Mouse (Mus musculus) thymus, postnatal 36 days (tissue): ENCODE results near the gene Akap8l.

Experiments used
- DNase-seq, 2 experiments: peaks; one replicate each; pipeline ENCODE4 v3.0.0; 2022; ENCODE audit warnings: mixed read lengths in 2 of 2

Gene Akap8l

DNA sequence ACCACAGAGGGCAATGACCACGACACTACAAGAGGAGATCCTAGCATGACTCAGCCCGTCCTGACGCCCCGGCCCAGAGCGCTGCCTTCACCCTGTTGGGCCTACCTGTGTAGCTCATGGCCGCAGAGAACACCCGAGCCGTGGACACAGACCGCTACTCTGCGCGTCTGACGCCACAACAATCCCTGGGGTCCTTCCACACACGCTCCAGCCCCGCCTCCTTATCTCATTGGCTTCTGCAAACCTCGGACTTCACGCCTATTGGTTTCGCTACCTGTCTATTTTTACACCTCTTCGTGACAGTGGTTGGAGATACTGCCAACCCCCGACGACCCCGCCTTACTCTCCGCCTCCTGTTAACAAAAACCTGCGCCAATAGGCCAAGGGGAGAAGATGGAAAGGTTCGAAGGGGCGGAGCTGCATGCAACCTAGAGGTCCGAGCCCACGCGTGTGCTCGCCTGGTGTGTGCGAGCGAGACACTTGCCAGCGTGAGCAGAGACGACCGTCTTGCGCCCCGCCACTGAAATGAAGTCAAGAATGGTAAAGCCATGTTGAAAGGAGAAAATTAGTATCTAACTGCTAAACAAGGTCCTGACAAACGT is at the start of gene Akap8l:
TSS of gene Akap8l (minus strand) at position 226 of the 602 bp plus-strand sequence.
- peak; percentile 91 to 95 for DNase-seq

DNA sequence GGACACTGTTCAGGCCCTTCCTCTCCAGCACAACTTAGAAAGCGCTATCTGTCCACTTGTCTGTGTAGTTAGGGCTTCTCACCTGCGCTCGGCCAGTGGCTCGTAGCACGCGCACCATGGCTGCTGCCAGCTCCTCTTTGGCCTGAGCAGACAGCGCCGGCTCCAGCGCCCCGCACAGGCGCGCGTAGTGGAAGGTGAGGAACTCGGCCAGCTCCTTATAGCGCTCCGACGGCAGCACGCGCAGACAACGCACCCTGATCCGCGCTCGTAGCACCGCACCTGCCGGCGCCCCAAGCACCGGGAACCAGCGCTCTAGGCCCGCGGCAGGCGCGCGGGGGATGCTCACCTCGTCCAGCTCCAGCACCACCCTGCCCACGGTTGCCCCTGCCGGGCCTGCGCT is 45.9 kb upstream of the Akap8l start:
- no peak for DNase-seq

DNA sequence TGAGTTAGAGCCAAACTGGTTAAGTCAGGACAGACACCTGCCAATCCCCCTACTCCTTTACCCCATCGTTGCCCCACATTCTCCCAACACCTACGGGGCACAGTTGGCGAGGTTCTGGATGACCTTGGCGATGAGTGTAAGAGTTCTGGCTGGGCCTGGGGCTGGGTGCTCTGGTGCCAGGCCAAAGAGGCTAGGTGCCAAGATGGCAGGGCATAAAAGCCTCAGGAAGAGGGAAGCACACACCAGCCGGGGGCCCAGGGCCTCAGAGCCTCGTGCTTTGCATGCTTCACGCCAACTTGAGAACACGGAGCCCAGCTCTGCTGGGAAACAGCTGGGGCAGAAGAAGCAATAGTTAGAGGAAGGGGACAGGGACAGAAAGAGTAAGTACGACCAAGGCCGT is 43.5 kb upstream of the Akap8l start:
- no peak for DNase-seq

DNA sequence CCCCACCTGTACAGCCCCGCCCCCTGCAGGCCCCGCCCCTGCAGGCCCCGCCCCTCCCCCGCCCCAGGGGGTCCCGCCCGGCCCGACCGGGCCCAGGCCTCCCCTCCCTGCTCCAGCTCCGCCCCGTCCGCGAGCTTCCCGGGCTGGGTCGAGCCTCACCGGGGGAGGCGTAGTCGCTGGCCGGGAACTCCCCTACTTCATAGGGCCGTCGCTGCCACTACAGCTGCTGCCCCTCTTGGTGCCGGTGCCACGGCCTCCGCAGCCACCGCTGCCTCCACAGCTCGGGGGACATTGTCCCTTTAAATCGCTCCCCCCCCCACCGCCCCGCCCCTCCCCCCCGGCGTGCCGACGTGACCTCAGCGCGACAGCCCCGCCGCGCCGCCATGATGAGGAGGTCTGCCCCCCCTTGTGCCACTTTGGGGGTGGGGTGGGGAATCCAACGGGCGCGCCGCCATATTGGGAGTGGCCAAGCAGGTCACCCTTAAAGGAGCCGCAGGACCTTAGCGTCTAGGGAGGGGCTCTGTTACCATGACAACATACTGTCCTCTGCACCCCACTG is 38.8 kb upstream of the Akap8l start, which contains the start of gene Wiz:
TSS of gene Wiz (minus strand) at position 339 of the 559 bp plus-strand sequence.
- DNase-seq = peak; percentile 90 to 93

DNA sequence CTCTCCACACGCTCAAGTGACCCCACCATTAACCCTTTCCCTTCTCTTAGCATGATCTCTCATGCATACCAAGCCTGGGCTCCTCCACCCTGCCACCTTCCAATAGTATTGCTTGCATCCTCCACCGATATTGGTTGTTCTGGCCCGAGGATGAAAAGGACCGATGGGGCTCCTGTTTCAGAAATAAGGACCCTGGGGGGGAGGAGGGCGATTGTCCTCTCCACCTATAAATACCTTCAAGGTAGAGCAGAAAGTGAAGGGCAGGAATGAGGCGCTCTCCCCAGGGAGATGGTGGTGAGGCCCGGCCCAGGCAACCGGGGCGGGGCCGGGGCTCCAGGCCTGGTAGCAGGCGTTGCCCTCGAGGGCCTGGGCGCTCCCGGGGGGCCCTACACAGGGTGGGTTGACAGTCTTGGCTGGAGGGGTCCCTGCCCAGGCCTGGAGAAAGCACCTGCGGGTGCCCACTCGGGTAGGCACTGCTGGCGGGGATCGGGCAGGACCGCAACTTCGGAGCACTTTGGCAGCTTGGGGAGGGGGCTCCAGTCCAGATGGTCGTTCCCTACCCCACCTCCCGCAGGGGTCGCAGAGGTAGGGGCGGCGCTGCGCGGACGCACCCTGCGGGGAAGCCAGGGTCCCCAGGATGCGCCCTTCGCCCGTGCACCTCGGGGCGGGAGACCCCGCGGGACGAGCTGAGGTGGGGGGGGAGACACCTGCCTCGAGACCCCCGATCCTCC is 38.1 kb upstream of the Akap8l start:
- peak in 1 of 2 experiments; percentile 84 for DNase-seq

DNA sequence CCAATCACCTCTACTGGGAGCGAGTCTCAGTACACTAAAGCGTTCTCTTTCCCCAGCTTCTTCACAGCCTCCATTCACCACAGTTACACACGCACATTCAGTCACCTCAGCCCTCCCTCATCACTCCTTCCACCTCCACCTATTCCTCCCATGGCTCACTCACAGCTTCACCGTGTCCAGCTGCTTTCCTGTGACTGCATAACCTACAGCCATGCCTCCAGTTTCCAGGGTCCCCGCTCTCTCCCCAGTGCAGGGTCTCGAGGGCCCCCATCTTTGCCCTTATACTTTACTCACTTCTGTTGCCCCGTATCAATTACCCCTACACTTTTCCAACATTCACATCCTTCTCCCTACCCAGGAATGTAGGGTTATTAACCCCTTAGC is 37.6 kb upstream of the Akap8l start:
- peak in 1 of 2 experiments; percentile 34 for DNase-seq

DNA sequence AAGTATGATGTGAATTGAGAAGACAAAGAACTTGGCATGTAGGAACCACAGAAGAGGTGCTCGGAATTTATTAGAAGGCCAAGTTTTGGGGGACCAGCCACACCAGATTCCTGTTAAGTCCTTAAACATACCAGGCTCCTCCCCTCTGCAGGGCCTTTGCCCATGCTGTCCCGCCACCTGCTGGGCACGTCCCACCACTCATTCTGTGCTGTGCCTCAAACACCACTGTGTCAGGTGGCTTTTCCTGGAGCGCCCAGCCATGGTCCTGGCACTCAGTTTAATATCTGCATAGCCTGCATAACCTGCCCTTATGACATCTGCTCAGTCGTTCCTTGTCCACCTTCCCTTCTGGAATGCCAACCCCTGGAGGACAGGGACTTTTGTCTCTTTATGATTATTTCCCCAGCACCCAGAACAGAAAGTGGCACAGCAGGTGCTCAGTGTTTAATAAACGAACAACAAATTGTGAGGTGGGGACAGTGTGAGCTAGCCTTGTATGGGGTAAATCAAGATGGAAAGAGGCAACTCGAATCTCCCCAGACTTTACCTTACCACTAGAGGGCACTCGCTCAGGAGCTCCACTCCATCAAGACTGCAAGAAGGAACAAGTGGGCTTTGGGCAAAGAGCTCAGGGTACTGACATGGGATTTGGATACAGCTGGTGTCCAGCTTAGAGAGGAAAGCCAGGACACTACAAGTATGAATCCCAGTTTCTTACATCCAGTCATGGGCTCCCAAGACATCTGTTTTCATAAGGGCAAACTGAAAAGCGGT is 36.4 kb upstream of the Akap8l start:
- DNase-seq = peak; percentile 56 to 62

DNA sequence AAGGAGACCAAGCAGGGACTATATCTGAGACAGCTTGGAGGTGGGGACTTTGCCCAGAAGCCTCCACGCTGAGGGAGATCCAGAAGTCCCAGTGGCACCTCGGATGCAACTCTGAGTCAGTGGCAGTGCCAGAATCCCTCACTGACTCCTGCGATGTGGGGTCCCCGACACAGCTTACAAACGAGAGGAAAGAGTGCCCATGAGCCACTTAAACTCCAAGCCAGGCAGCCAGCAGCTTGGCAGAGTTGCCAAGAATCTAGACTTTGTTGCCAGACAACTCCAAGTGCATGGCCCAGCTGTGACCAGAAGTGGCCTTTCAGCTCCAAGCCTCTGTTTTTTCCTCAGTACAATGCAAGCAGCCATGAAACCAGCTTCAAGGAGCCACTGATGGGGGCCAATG is 33.3 kb upstream of the Akap8l start:
- no peak for DNase-seq

DNA sequence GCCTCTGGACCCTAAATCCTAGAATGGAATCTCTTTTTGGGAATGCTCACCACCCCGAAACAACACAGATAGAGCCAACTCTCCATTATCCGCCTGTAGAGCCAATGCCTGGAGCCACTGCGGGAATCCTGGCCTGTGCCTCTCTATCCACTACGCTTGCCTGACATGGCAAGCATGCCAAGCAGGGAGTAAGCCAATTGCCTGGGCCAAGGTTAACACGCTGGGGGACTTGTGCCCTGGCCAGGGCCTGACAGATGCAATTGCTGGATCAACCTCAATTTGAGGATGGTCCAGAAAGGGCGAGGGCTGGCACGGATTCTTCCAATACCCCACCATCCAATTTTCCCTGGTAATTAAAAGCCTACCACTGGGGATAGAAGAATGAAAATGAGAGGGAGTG is 32.2 kb upstream of the Akap8l start:
- no peak for DNase-seq

DNA sequence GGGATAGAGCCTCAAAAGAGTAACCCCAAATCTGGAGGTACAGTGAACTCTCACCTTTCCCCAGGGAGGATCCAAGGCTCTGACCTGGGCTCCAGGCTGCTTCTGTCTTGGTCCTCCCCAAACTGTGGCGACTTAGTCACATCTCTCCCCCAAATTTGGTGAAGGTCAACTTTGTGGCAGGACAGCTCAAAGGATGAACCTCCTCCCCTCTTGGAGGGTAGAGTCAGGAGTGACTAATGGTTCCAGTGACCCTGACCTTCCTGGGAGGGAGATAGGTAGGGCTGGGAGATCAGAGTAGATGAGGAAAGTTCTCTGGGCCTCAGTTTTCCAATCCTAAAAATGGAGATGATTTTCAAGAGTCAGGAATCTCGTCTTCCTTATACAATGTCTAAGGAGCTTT is 28.4 kb upstream of the Akap8l start:
- no peak for DNase-seq

DNA sequence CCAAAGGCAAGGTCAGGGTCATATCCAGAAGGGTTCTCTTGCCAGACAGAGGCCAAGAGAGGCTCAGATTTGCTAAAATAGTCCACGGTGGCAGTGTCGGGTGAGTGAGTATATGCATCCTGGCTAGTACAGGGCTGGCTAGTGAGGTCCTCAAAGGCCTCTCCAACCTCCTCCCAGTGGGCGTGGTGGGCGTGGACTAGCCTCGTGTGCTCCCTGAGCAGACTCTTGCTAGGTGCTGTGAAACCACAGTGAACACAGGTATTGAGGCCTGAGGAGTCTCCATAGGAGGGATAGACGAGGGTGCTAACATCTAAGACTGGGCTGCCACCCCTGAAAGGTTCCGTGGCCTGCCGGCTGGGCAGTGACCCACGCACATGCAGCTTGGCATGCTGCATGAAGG is 26.7 kb upstream of the Akap8l start:
- no peak for DNase-seq

DNA sequence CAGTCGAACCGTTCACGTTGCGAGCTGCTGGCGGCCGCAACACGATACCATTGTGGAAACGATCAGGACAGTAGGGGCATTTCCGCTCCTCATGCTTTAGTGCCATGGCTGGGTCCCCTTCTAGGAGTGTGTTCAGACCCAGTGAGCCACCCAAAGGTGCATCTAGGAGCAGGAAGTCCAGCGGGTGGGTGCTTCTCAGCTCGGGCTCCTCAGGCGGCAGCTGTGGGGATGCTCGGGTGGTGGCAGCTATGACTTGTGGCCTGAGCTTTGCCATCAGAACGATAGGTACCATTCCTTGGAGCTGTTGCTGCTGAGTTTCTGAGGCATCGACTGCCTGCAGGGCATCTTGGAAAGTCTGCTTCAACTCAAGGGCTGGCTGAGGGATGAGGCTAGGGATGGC is 26.1 kb upstream of the Akap8l start:
- DNase-seq = no peak

DNA sequence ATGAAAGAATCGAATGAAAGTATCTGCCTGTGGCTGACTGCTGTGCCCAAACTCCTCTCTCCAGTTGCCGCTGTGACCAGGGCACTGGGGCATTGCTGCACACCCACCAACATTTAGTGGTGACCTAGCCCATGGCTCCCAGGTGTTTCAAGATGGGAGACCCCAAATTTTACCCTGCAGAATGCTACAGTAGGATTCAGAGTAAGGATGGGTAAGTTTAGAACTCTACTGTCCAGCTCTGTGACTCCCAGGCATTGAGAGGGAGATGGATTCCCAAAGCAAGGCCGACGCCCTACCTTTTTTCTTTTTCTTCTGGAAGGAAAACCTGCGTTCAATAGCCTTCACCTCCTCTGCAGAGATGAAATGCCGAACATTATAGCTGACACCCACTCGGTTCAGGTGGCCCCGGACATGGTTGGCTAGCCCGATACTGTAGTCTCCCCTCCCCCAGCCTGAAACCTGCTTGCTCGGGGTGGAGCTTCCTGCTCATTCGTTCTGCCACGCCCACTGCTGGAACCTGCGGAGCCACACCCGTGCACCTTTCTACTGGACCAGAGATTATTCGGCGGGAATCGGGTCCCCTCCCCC is 18.7 kb upstream of the Akap8l start:
- no peak for DNase-seq

DNA sequence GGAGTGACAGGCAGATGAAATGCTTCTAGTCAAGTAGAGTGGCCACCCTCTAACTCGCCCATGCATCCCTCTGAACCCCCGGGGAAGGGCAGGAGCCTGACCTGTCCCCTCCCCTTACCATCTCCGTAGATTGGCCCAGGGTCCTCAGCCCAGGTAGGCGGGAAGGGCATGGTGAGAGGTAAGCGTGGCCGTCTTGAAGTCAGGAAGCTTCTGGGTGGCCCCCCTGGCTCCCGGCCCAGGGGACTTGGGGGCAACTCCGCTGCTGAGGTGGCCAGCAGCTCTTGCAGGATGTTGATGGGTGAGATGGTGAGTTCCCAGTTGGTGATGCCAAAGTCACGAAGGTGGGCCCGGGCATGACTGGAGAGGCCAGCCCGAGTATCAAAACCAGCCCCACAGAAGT is 17.3 kb upstream of the Akap8l start:
- DNase-seq = no peak

DNA sequence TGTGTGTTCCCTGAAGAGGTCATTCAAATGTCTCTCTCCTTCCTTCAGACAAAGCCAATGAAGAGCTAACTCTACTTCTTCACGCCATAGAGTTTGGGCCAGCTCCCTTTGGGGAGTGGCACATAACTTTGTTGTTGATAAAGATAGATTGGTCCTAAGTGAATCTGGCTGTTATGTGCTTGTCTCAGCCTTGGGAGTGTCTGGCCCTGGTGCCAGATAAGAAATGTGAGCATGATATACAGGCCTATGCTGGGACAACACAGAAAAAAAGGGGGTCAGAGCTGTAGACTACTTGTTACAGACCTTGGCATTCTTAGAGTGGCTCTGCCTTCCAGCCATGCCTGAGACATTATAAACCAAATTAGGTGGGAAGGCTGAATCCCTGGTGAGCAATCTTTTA is 14.9 kb upstream of the Akap8l start:
- DNase-seq = no peak

DNA sequence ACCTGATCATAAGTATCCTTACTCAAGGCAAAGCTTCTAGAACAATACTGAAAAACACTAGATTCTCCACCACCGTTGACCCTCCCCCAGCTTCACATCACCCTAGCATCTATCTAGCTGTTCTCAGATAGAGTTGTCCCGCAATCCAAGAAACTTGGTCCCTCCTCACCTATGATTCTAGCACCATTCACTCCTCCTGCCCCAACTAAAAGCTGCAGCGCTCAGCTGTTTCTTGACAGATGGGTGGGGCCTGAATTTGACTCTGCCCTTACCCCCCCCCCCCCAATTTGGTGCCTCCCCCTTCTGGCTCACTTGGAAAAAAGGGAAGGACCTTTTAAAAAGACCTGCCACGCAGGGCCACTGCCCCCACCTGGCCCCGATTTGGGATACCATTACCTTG is 14.4 kb upstream of the Akap8l start:
- DNase-seq = no peak

DNA sequence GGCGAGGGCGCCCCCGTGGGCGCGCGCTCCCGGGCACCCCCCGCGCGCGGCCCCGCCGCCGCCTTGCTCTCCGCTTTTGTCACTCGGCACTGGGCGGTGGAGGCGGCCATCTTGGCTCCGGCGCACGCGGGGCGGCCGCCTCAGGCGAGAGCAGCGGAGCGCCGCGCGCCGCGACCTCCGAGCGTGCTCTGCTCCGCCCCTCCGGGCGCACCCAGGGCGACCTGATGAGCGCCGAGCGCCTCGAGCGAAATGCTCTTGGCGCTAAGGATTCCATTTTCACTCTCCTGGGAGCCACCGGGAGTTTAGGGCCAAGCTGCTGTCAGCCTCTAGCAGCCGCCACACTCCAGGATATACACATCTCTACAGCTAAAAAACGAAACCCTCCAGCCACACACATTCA is 13.9 kb upstream of the Akap8l start:
- peak; percentile 78 to 85 for DNase-seq

DNA sequence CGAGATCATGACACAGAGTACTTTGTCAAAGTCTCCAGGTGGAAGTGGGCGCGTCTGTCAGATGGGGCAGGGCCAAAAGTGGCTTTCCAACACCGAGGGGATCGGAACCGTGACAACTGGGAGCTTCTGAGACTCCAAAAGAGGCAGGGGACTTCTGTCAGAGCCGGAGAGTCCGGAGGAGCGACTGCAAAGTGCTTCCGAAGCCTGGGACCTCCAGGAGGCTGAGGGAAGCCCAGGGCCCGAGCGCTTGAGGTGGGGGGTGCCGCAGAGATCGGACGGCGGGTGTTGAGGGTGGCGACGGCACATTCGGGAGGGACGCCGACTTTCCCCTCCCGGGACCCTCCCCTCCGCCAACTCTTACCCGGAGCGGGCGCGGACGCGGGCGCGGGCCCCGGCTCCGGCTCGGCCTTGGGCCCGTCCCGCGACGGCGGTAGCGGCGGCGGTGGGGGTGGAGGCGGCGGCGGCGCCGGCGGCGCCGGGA is 13.5 kb upstream of the Akap8l start:
- DNase-seq = peak in 1 of 2 experiments; percentile 16

DNA sequence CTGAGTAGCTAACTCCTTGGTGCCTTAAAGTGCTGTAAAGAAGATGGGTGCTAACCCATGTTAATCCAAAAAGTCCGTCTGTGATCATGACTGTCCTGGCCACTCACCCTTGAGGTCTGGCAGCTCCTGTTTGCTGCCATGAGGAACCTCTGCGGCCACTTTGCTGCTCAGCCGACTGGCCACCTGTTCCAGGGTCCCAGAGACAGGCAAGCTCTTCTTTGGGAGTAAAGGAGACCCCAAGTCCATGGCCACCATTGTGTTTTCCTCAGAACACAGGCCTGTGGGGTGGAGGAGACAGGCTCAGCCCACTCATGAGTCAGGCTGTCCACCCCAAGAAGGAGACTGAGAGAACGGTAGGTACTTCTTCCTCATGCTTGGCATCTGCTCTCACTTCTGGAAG is 12.3 kb upstream of the Akap8l start:
- DNase-seq = no peak

DNA sequence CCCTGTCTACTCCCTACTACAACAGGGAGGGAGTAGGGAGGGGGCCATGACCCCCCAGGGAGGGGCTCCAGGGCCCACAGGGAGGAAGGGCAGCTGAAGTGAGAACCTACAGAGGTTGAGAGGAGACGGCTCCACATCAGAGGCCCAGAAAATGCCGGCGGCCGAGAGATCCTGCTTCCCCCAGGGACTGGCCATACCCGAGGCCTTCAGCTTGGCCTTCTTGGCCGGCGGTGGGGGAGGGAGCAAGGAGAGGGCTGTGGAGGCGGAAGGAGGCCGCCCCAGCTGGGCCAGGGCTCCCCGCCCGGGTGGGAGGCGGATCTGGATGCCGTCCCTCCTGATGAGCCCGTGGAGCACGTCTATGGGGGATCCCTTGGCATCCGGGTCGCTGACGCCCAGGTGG is 9.5 kb upstream of the Akap8l start:
- DNase-seq = no peak

DNA sequence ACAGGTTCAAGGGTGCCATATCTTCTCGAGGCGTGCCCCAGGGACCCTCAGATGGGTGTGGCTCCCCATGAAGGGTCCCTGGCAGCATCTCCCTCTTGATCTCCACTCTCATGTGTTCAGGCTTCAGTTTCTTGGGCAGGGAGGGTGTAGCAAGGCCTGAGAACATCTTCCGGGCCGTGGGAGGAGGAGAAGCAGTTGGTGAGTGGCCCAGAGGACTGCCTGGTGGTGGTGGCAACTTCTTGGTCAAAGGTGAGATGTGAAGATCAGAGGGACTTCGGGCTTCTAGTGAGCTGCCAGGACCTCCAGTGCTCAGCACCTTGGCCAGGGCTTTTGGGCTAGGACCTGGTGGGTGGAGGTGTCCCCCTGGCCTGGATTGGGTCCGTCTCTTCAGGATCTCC is 8.5 kb upstream of the Akap8l start:
- DNase-seq = no peak

DNA sequence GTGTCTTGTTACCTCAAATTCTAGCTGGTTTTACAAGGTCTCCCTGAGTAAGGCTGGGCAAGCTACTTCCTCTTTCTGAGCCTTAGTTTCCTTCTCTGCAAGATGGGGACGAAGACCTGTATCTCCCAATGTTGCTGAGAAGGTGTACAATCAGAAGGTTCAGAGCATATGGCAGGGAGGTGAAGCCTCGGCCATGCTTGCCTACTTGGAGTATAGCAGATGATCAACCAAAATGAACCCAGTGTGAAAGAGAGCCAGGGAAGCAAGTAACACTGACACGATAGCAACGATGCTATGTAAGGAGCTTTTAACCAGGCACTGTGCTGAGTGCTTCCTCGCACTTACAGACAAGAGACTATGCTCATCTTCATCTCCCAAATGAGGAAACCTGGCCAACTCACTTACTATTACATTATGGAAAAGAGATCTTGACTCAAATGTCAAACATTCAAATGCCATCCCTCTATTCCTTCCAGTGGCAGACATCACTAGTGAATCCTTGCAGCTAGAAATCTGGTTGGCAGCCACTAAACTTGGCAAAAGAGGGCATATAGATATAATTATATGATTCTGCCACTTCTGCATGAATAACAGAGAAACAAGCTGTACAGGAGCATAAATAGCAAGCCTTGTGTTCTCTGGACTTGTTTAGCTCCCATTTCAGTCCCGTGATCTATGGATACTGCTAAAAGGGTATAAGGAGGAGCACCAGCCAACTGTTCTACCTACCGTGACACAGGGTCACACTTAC is 8.0 kb upstream of the Akap8l start:
- no peak for DNase-seq
